Mouse (Mus musculus): ENCODE data around the gene Setd7.

The Setd7 gene

DNA sequence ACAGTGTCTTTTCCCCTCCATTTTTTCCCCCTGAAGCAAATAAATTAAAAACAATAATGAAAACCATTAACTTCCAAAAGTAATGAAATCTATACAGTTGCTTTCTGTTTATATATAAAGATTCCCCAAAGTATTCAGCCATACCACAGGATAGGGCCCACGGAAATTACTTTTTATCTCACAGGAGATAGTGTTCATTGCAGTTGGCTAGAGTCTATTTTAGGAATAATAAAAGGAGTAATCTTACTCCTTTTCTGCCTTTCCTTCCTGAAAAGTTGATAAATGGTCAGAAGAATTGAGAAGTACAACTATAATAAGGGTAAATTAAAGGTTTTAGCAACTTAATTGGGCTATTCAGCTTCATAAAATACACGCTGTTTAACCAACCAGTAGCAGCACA lies 92.1 kb downstream of the Setd7 start:
- DNase-seq (ENCODE audit: low spot score): no peak

Measured in spleen, adult 12 weeks (tissue).